Mouse (Mus musculus): Measurements from ENCODE around the gene Rbm43. TPM values are rescaled to one million over a fixed set of nuclear protein-coding genes. Genes with fewer than 3 reads are reported as not detected.

Gene Rbm43
- total and polyA plus RNA-seq, 2 experiments from 2014 or later = 6.3 to 13.6 TPM

DNA sequence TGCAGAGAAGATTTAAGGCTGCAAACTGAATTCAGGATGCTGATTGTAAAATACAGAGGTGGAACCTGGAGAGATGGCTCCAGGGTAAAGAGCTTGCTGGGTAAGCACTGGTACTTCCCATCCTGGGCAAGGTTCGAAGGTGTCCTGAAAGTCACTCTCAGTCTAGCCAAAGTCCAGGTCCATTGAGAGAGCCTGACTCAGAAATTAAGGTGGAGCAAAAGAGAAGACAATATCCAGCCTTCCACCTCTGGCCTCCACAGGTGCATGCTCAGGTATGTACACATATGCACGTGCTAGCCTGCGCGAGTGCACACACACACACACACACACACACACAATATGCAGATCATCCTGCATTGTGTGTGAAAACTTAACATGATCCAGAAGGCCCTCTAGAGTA lies 35.9 kb upstream of the Rbm43 start:
- WGBS = 95% methylated on average over 4 of the region's 4 CpGs
- no peaks in the 10 kb centered on the region for H3K27me3 ChIP-seq (ENCODE audit: insufficient read depth, low read length)
- no peak overlapping the region for H3K4me2 ChIP-seq (ENCODE audit: low read depth, low read length)
- H3K4me3 ChIP-seq (ENCODE audit: low read length) = no peak overlapping the region
- no peak for TF ChIP-seq CTCF (IDR thresholded peaks at IDR 0.05; ENCODE audit: low read depth)
- DNase-seq (ENCODE audit: low spot score) = no peak
- no peaks in the 10 kb centered on the region for H3K36me3 ChIP-seq (ENCODE audit: insufficient read depth, low read length)
- H3K9ac ChIP-seq (replicated peaks; ENCODE audit: low read length) = no peak overlapping the region
- H3K9me3 ChIP-seq (ENCODE audit: low read length) = no peaks in the 10 kb centered on the region
- no peak for ATAC-seq
- no peaks in the 10 kb centered on the region for H3K4me1 ChIP-seq (ENCODE audit: insufficient read depth, low read length)
- H3K27ac ChIP-seq = no peak overlapping the region

DNA sequence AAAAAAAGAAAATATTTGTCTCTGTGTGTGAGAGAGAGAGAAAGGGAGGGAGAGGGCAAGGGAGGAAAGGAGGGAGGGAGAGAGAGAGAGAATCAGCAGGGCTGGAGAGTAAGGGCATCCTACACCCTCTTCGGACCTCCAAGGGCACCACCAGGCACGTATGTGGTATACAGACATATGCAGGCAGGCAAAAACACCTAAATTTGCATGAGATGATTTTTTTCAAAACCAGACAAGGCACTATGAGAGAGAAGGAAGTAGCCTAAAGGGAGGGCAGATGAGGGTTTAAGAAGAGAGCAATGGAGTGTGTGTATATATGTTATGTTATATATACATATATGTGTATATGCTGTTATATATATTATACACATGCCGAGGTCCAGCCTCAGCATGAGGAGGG lies 32.3 kb upstream of the Rbm43 start:
- H3K27ac ChIP-seq = no peak overlapping the region
- no peaks in the 10 kb centered on the region for H3K4me1 ChIP-seq (ENCODE audit: insufficient read depth, low read length)
- H3K36me3 ChIP-seq (ENCODE audit: insufficient read depth, low read length) = no peaks in the 10 kb centered on the region
- H3K4me3 ChIP-seq (ENCODE audit: low read length) = no peak overlapping the region
- ATAC-seq = no peak
- no peak for TF ChIP-seq CTCF (IDR thresholded peaks at IDR 0.05; ENCODE audit: low read depth)
- no peak overlapping the region for H3K4me2 ChIP-seq (ENCODE audit: low read depth, low read length)
- no peaks in the 10 kb centered on the region for H3K27me3 ChIP-seq (ENCODE audit: insufficient read depth, low read length)
- H3K9me3 ChIP-seq (ENCODE audit: low read length) = no peaks in the 10 kb centered on the region
- no peak overlapping the region for H3K9ac ChIP-seq (replicated peaks; ENCODE audit: low read length)
- WGBS = 82% methylated on average over 3 of the region's 3 CpGs
- DNase-seq (ENCODE audit: low spot score) = no peak

DNA sequence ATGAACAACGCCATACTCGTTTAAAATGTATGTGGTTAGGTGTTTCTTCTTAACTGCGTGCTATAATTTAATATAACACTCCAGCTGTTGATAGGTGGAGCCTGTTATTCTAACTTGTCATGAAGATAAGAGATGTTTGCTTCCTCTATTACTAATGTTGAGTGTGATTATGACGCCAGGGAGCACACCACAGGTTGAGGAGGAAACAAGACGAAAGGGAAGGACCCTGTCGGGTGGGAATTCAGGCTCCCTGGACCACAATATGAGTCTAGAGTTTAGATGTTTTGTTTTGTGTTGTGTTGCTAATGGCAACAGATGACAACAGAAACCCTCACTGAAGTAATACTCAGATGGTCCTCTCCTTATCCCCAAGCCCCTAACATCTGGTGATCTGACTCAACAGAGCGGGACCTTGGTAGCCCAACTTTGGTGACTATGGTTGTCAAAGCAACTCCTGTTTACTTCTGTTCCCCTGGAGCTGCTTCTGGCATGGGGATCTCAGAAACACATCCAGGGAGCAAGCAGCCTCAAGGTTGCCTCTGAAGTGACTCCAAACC lies 18.8 kb upstream of the Rbm43 start:
- Histone ChIP-seq H3K4me2 (ENCODE audit: low read depth, low read length) (no peak overlapping the region), H3K9ac (replicated peaks; ENCODE audit: low read length) (no peak overlapping the region), H3K36me3 (ENCODE audit: insufficient read depth, low read length) (no peaks in the 10 kb centered on the region), H3K9me3 (ENCODE audit: low read length) (no peaks in the 10 kb centered on the region), H3K4me1 (ENCODE audit: insufficient read depth, low read length) (no peaks in the 10 kb centered on the region), H3K27ac (no peak overlapping the region), H3K27me3 (ENCODE audit: insufficient read depth, low read length) (no peaks in the 10 kb centered on the region), H3K4me3 (ENCODE audit: low read length) (no peak overlapping the region)
- DNase-seq (ENCODE audit: low spot score) (no peak), ATAC-seq (no peak)
- TF ChIP-seq CTCF (IDR thresholded peaks at IDR 0.05; ENCODE audit: low read depth) = no peak
- WGBS = 85% methylated on average over 7 of the region's 7 CpGs

DNA sequence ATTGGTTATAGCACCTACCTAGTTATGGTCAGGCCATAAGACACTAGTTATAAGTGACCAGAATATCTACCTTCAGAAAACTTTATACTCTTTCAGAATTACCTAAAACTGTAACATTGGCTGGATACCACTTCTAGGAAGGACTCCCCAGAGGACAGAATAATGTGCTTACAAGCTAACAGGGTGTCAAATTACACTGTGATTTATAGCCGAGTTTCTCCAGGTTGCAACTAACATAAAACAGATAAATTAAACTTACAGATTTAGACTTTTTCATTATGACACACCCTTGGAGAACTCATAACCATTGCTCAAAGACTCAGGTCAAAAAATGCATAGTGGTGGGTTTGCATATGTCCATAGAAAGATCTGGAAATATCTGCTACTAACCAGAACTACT lies 15.9 kb upstream of the Rbm43 start:
- ATAC-seq (no peak), DNase-seq (ENCODE audit: low spot score) (no peak)
- Histone ChIP-seq H3K27ac (no peak overlapping the region), H3K9ac (replicated peaks; ENCODE audit: low read length) (no peak overlapping the region), H3K4me1 (ENCODE audit: insufficient read depth, low read length) (no peaks in the 10 kb centered on the region), H3K27me3 (ENCODE audit: insufficient read depth, low read length) (no peaks in the 10 kb centered on the region), H3K4me2 (ENCODE audit: low read depth, low read length) (no peak overlapping the region), H3K4me3 (ENCODE audit: low read length) (no peak overlapping the region), H3K9me3 (ENCODE audit: low read length) (no peaks in the 10 kb centered on the region), H3K36me3 (ENCODE audit: insufficient read depth, low read length) (no peaks in the 10 kb centered on the region)
- TF ChIP-seq CTCF (IDR thresholded peaks at IDR 0.05; ENCODE audit: low read depth) = no peak
- WGBS = 44% methylated on average over 1 of the region's 1 CpGs

DNA sequence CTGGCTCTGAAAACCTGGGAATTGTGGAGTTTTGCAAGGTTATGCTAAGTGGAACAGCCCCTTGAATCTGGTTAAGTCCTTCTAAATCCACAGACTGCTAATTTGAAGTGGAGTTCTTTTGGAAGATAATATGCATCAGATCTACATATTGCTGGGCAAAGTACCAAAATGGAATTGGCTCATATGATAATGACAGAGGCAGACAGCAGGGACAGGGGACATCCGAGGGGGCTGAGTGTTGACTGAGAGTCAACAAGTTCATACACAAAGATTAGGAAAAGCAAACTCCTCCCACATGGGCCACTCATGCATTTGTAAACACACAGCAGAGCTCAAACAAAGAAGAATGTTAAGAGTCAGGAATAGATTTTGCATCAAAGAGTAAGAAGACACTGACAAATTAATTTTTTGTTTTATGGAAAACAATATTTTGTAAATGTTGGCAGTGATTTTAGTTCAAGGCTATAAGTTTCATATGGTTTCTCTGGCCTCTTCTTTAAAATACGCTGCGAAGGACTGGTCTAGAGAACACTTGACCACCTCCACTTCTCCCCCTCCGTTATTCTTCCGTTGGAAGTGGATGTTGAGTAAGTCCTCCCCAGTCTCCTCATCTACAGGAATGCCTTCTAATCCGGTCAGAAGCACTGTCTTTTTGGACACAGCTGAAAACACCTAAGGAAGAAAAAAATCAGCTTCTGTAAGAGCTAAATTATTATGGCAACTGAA lies 13.3 kb upstream of the Rbm43 start:
- H3K4me3 ChIP-seq (ENCODE audit: low read length) = no peak overlapping the region

DNA sequence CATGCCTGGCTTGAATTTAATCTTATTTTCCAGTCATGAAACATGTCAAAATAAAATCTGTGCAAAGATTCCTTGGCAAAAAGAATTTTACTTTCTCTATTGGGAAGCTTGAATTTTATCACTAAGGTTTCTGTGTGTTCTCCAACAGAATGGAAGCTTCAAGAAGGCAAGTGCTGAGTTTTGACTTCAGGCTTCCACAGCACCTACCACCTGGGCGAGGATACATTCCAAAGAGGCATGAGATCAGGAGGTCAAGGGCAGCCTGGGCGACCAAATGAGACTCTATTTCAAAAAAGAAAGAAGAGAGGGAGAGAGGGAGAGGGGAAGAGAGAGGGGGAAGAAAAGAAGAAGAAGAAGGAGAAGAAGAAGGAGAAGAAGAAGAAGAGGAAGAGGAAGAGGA lies 10.8 kb upstream of the Rbm43 start:
- H3K9me3 ChIP-seq (ENCODE audit: low read length) = no peaks in the 10 kb centered on the region
- no peak for TF ChIP-seq CTCF (IDR thresholded peaks at IDR 0.05; ENCODE audit: low read depth)
- H3K4me3 ChIP-seq (ENCODE audit: low read length) = no peak overlapping the region
- no peak overlapping the region for H3K27ac ChIP-seq
- H3K36me3 ChIP-seq (ENCODE audit: insufficient read depth, low read length) = no peaks in the 10 kb centered on the region
- no peak overlapping the region for H3K4me2 ChIP-seq (ENCODE audit: low read depth, low read length)
- H3K9ac ChIP-seq (replicated peaks; ENCODE audit: low read length) = no peak overlapping the region
- no peak for DNase-seq (ENCODE audit: low spot score)
- H3K4me1 ChIP-seq (ENCODE audit: insufficient read depth, low read length) = no peaks in the 10 kb centered on the region
- 67% methylated on average over 2 of the region's 2 CpGs for WGBS
- no peaks in the 10 kb centered on the region for H3K27me3 ChIP-seq (ENCODE audit: insufficient read depth, low read length)
- ATAC-seq = no peak

More for the DNA sequence above, 13.3 kb upstream of the Rbm43 start:
- Histone ChIP-seq H3K9ac (replicated peaks; ENCODE audit: low read length) (no peak overlapping the region), H3K27ac (no peak overlapping the region), H3K36me3 (ENCODE audit: insufficient read depth, low read length) (no peaks in the 10 kb centered on the region), H3K27me3 (ENCODE audit: insufficient read depth, low read length) (no peaks in the 10 kb centered on the region), H3K4me1 (ENCODE audit: insufficient read depth, low read length) (no peaks in the 10 kb centered on the region), H3K9me3 (ENCODE audit: low read length) (no peaks in the 10 kb centered on the region), H3K4me2 (ENCODE audit: low read depth, low read length) (no peak overlapping the region)
- no peak for ATAC-seq
- peak; percentile 52 for DNase-seq (ENCODE audit: low spot score)
- TF ChIP-seq CTCF (IDR thresholded peaks at IDR 0.05; ENCODE audit: low read depth) = no peak
- WGBS = 82% methylated on average over 6 of the region's 6 CpGs

DNA sequence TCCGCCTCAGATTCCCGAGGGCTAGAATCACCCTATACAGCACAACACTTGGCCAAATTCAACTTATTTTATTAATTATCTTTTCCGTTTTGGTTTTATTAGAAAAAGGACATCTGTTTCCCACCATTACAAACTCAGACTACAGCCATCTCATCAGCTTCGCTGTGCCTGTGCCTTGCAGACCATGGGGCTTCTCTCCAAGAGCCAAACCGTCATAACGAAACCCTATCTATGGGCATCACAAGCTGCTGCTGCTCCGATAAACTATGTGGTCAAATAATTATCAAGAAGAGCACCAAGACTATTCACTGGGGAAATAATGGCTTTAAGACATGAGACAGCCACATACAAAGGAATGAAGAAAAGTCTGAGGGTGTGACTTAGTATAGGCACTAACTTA lies 6.9 kb upstream of the Rbm43 start:
- ATAC-seq = no peak
- Histone ChIP-seq H3K4me2 (ENCODE audit: low read depth, low read length) (no peak overlapping the region), H3K36me3 (ENCODE audit: insufficient read depth, low read length) (no peaks in the 10 kb centered on the region), H3K4me3 (ENCODE audit: low read length) (no peak overlapping the region), H3K9me3 (ENCODE audit: low read length) (no peaks in the 10 kb centered on the region), H3K9ac (replicated peaks; ENCODE audit: low read length) (no peak overlapping the region), H3K27me3 (ENCODE audit: insufficient read depth, low read length) (no peaks in the 10 kb centered on the region), H3K27ac (no peak overlapping the region), H3K4me1 (ENCODE audit: insufficient read depth, low read length) (no peaks in the 10 kb centered on the region)
- WGBS = 91% methylated on average over 7 of the region's 7 CpGs
- no peak for DNase-seq (ENCODE audit: low spot score)
- no peak for TF ChIP-seq CTCF (IDR thresholded peaks at IDR 0.05; ENCODE audit: low read depth)

Data from hindbrain, postnatal 0 days (tissue).